Mouse (Mus musculus) cortical plate, adult 2 months (tissue): ENCODE data around the gene Bach2.

Experiments used
- CTCF ChIP-seq: fragments of 200-500 bp; IDR thresholded peaks from 2 replicates; pipeline ENCODE4 v1.5.1; 2011; ENCODE audit warnings: mild to moderate bottlenecking, control low read depth, low read length; ENCODE audit not compliant: insufficient read depth; ENCODE audit errors: extremely low read depth
- POLR2A ChIP-seq: fragments of 200-500 bp; IDR thresholded peaks from 2 replicates; pipeline ENCODE4 v1.6.1; 2011; ENCODE audit warnings: mild to moderate bottlenecking, low read length, control low read depth; ENCODE audit not compliant: insufficient read depth; ENCODE audit errors: extremely low read depth

- TF ChIP-seq POLR2A (no peak), CTCF (no peak)
Observed at GRCm38 (mm10) chr4:32291406-32291805, 52.8 kb downstream of the Bach2 start.
